Mouse (Mus musculus) kidney, adult 2 months (tissue): ENCODE measurements around the gene Tnp2.

Source experiments
- CTCF ChIP-seq: fragments of 200-500 bp; conservative IDR thresholded peaks from 2 replicates; pipeline ENCODE4 v1.5.1; 2011; ENCODE audit warnings: low read depth, mild to moderate bottlenecking, control low read depth, low read length, moderate library complexity, mixed read lengths; ENCODE audit not compliant: insufficient read depth, insufficient read length
- POLR2A ChIP-seq: fragments of 200-500 bp; IDR thresholded peaks from one replicate; pipeline ENCODE4 v1.6.1; 2011; ENCODE audit warnings: low read depth, low read length, control low read depth

- TF ChIP-seq CTCF (no peak), POLR2A (no peak)
These were observed 46.1 kb upstream of the Tnp2 start for GRCm38 (mm10) chr16:10834542-10834910.
